Mouse (Mus musculus): ENCODE measurements around the gene Carmil1. TPM values are rescaled to one million over a fixed set of nuclear protein-coding genes. Genes with fewer than 3 reads are reported as not detected.

The Carmil1 gene
- polyA plus RNA-seq, 1 experiment = 2.6 TPM

GRCm38 (mm10) chr13:24272740-24273377, 7.7 kb downstream of the Carmil1 start:
- H3K79me2 ChIP-seq (ENCODE audit: control insufficient read depth, insufficient read depth) = no peaks in the 10 kb centered on the region
- H3K4me2 ChIP-seq (ENCODE audit: low read depth) = no peak overlapping the region
- no peak overlapping the region for H3ac ChIP-seq (ENCODE audit: control insufficient read depth, insufficient read length)
- H3K36me3 ChIP-seq (ENCODE audit: control insufficient read depth, insufficient read depth) = no peaks in the 10 kb centered on the region
- H3K4me3 ChIP-seq = no peak overlapping the region
- no peak for TF ChIP-seq REST (IDR thresholded peaks at IDR 0.05; ENCODE audit: insufficient read depth, insufficient read length)
- TF ChIP-seq TCF12 (IDR thresholded peaks at IDR 0.05; ENCODE audit: insufficient read depth, poor library complexity, severe bottlenecking) = no peak
- no peak for TF ChIP-seq CEBPB (IDR thresholded peaks at IDR 0.05; ENCODE audit: insufficient read depth, poor library complexity, severe bottlenecking)
- TF ChIP-seq POLR2AphosphoS2 (IDR thresholded peaks at IDR 0.05; ENCODE audit: insufficient read length, low read depth) = no peak
- no peak for TF ChIP-seq USF1 (IDR thresholded peaks at IDR 0.05; ENCODE audit: low read depth)
- TF ChIP-seq TCF3 (IDR thresholded peaks at IDR 0.05; ENCODE audit: insufficient read length, low read depth) = no peak
- no peak for TF ChIP-seq POLR2A (IDR thresholded peaks at IDR 0.05; ENCODE audit: insufficient read length, low read depth)
- no peaks in the 10 kb centered on the region for H3K27me3 ChIP-seq (ENCODE audit: control insufficient read depth, insufficient read depth, insufficient read length)

GRCm38 (mm10) chr13:24269100-24269465, 11.5 kb downstream of the Carmil1 start:
- no peak overlapping the region for H3K4me3 ChIP-seq
- TF ChIP-seq REST (IDR thresholded peaks at IDR 0.05; ENCODE audit: insufficient read depth, insufficient read length) = no peak
- TF ChIP-seq POLR2A (IDR thresholded peaks at IDR 0.05; ENCODE audit: insufficient read length, low read depth) = no peak
- TF ChIP-seq POLR2AphosphoS2 (IDR thresholded peaks at IDR 0.05; ENCODE audit: insufficient read length, low read depth) = no peak
- no peak for TF ChIP-seq TCF12 (IDR thresholded peaks at IDR 0.05; ENCODE audit: insufficient read depth, poor library complexity, severe bottlenecking)
- TF ChIP-seq CEBPB (IDR thresholded peaks at IDR 0.05; ENCODE audit: insufficient read depth, poor library complexity, severe bottlenecking) = no peak
- TF ChIP-seq TCF3 (IDR thresholded peaks at IDR 0.05; ENCODE audit: insufficient read length, low read depth) = no peak
- no peak for TF ChIP-seq MAX (IDR thresholded peaks at IDR 0.05; ENCODE audit: low read depth)
- no peak for TF ChIP-seq E2F4 (IDR thresholded peaks at IDR 0.05; ENCODE audit: insufficient read depth)
- TF ChIP-seq SRF (IDR thresholded peaks at IDR 0.05; ENCODE audit: control insufficient read depth, insufficient read length, low read depth) = no peak
- no peak for TF ChIP-seq MYOD1 (IDR thresholded peaks at IDR 0.05; ENCODE audit: control insufficient read depth in 1 of 3, insufficient read length in 2 of 3, low read depth in 2 of 3)
- no peak for TF ChIP-seq USF1 (IDR thresholded peaks at IDR 0.05; ENCODE audit: low read depth)
- no peak for TF ChIP-seq MYOG (IDR thresholded peaks at IDR 0.05; ENCODE audit: control insufficient read depth in 1 of 3, insufficient read depth in 1 of 3, insufficient read length in 2 of 3, low read depth in 2 of 3)
- H3K27me3 ChIP-seq (ENCODE audit: control insufficient read depth, insufficient read depth, insufficient read length) = no peaks in the 10 kb centered on the region
- no peaks in the 10 kb centered on the region for H3K79me2 ChIP-seq (ENCODE audit: control insufficient read depth, insufficient read depth)
- no peak overlapping the region for H3K4me2 ChIP-seq (ENCODE audit: low read depth)
- H3K36me3 ChIP-seq (ENCODE audit: control insufficient read depth, insufficient read depth) = no peaks in the 10 kb centered on the region
- H3ac ChIP-seq (ENCODE audit: control insufficient read depth, insufficient read length) = no peak overlapping the region

GRCm38 (mm10) chr13:24268355-24269099, 12.1 kb downstream of the Carmil1 start:
- H3K36me3 ChIP-seq (ENCODE audit: control insufficient read depth, insufficient read depth) = no peaks in the 10 kb centered on the region
- TF ChIP-seq REST (IDR thresholded peaks at IDR 0.05; ENCODE audit: insufficient read depth, insufficient read length) = no peak
- no peak for TF ChIP-seq POLR2A (IDR thresholded peaks at IDR 0.05; ENCODE audit: insufficient read length, low read depth)
- no peak for TF ChIP-seq POLR2AphosphoS2 (IDR thresholded peaks at IDR 0.05; ENCODE audit: insufficient read length, low read depth)
- TF ChIP-seq USF1 (IDR thresholded peaks at IDR 0.05; ENCODE audit: low read depth) = no peak
- TF ChIP-seq MYOD1 (IDR thresholded peaks at IDR 0.05; ENCODE audit: control insufficient read depth in 1 of 3, insufficient read length in 2 of 3, low read depth in 2 of 3) = no peak
- no peak for TF ChIP-seq TCF12 (IDR thresholded peaks at IDR 0.05; ENCODE audit: insufficient read depth, poor library complexity, severe bottlenecking)
- TF ChIP-seq MAX (IDR thresholded peaks at IDR 0.05; ENCODE audit: low read depth) = no peak
- TF ChIP-seq E2F4 (IDR thresholded peaks at IDR 0.05; ENCODE audit: insufficient read depth) = no peak
- TF ChIP-seq CEBPB (IDR thresholded peaks at IDR 0.05; ENCODE audit: insufficient read depth, poor library complexity, severe bottlenecking) = no peak
- no peak for TF ChIP-seq SRF (IDR thresholded peaks at IDR 0.05; ENCODE audit: control insufficient read depth, insufficient read length, low read depth)
- no peaks in the 10 kb centered on the region for H3K79me2 ChIP-seq (ENCODE audit: control insufficient read depth, insufficient read depth)
- no peaks in the 10 kb centered on the region for H3K27me3 ChIP-seq (ENCODE audit: control insufficient read depth, insufficient read depth, insufficient read length)
- no peak overlapping the region for H3K4me2 ChIP-seq (ENCODE audit: low read depth)
- H3K4me3 ChIP-seq = no peak overlapping the region
- H3ac ChIP-seq (ENCODE audit: control insufficient read depth, insufficient read length) = no peak overlapping the region

GRCm38 (mm10) chr13:24264760-24265159, 15.8 kb downstream of the Carmil1 start:
- Histone ChIP-seq H3K4me3 (no peak overlapping the region), H3K27me3 (ENCODE audit: control insufficient read depth, insufficient read depth, insufficient read length) (no peaks in the 10 kb centered on the region), H3K4me2 (ENCODE audit: low read depth) (no peak overlapping the region), H3K79me2 (ENCODE audit: control insufficient read depth, insufficient read depth) (no peaks in the 10 kb centered on the region), H3K36me3 (ENCODE audit: control insufficient read depth, insufficient read depth) (no peaks in the 10 kb centered on the region), H3ac (ENCODE audit: control insufficient read depth, insufficient read length) (no peak overlapping the region)
- TF ChIP-seq CEBPB (IDR thresholded peaks at IDR 0.05; ENCODE audit: insufficient read depth, poor library complexity, severe bottlenecking) (no peak), SRF (IDR thresholded peaks at IDR 0.05; ENCODE audit: control insufficient read depth, insufficient read length, low read depth) (no peak), E2F4 (IDR thresholded peaks at IDR 0.05; ENCODE audit: insufficient read depth) (no peak), TCF12 (IDR thresholded peaks at IDR 0.05; ENCODE audit: insufficient read depth, poor library complexity, severe bottlenecking) (no peak), POLR2AphosphoS2 (IDR thresholded peaks at IDR 0.05; ENCODE audit: insufficient read length, low read depth) (no peak), REST (IDR thresholded peaks at IDR 0.05; ENCODE audit: insufficient read depth, insufficient read length) (no peak), MYOD1 (IDR thresholded peaks at IDR 0.05; ENCODE audit: control insufficient read depth in 1 of 3, insufficient read length in 2 of 3, low read depth in 2 of 3) (no peak), MAX (IDR thresholded peaks at IDR 0.05; ENCODE audit: low read depth) (no peak), MYOG (IDR thresholded peaks at IDR 0.05; ENCODE audit: control insufficient read depth in 1 of 3, insufficient read depth in 1 of 3, insufficient read length in 2 of 3, low read depth in 2 of 3) (no peak)

Measured in myocyte (in vitro differentiated cells).